Mouse (Mus musculus) kidney, adult 8-10 months (tissue): ENCODE data around the gene Zfp398.
"Not testable (repeated sequence)": the region's sequence is repeated elsewhere in the genome, so short reads cannot be mapped to it uniquely, and the experiment has no call there.

ENCODE experiments used
- DNase-seq, 2 experiments: peaks; one replicate each; pipeline ENCODE4 v3.0.0; 2022

The Zfp398 gene

DNA sequence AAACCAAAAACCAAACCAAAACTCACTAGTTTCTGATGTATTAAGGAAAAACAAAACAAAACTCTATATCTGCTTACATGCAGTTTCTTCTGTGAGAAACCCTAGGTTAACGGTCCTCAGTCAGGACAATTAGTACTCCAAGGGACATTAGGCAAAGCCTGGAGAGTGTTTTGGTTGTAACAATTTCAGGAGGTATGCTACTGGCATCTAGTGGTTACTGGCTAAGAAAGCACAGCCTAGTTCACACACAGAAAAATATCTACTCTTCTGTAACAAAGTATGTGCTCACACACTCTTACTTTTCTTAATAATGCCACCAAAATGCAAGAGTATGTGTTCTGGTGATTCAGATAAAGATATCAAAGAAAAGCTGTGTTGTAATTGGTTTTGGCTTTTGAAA, 6.5 kb upstream of the Zfp398 start:
- DNase-seq = peak in 1 of 2 experiments; percentile 34

DNA sequence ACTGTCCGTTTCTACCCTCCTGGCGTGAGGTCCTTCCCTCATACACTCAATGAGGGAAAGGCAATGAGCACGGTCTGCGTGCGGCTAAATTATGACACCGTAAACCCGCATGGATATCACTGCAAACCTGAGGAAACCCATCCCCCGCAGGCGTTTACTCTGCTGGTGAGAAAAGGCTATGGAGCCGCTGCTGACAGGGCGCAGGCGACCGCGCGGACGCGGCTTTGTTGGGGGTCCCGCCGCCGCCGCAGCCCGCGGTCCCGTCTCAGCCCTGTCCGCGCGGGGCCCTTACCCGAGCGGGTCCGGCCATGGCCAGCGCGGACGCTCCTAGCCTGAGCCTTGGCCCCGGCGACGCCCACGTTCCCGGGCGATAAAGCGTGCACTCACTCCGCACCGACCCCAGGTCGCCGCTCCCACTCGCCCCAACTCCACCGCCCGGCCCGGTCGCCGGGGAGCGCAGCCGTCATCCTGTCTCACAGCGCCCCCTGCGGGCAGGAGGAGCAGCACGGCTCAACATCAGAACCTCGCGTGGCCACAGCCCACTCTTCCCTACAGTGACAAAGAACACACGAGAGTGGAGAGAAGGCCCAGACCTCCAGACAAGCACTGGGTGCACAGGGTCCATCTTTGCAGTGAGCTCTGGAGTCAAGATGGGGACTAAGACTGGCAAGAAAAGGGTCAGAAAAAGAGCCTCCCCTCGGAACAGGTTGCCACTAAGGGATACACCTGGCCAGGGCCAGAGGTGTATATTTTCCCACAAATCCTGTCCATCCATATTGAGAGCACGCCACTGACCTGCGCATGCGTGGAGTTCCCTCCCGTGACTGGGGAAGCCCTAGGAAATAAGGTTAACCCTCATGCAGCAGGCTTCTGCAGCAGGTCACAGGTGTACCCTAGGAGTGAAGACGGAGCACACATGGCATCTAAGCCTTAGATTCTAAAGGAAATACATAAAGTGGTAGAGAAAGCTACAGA, 5.1 kb upstream of the Zfp398 start, which contains the start of gene Zfp786:
TSS of gene Zfp786 (minus strand) at position 764 of the 975 bp plus-strand sequence.
- DNase-seq = peak; percentile 85 to 91

DNA sequence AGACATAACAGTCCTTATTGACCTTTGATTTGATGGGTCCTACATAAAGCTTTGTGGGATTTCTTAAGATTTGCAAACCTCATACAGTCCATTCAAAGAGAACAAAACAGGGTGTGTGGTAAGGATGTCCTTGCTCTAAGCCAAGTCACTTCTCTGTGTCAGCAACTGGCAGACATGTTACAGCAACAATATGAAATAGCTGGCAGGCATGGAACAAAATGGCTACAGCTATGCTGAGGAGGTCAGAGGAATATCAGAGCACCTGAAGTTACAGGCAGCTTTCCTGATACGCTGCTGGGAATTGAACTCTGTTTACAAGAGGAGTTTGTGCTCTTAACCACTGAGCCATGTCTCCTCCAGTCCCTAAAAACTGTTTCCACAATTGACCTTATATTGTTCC, 3.2 kb upstream of the Zfp398 start:
- no peak for DNase-seq

DNA sequence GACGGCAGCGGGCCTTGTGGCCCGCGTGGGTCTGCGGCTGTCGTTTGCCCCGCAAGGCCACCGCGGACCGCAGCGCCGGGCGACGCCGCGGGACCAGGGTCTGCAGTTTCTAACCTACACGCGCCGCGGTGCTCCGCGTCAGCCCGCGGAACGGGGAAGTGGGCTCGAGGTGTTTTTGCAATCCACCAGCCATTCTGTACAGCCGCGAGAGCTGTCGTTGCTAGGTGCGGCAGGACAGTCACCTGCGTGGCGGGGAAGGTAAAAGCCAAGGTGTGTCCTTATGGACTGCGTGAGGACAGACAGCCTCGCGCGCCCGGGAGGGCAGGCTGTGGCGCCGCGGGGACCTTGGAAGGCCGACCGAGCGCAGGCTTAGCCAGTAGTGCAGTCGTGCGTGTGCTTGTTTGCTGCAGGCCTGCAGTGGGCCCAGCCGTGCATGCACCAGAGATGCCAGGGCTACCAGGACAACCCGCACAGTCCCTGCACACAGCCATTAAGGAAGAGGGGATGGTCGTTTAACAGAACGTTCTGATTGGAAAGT, 592 bp downstream of the Zfp398 start:
- DNase-seq = peak; percentile 24 to 50

DNA sequence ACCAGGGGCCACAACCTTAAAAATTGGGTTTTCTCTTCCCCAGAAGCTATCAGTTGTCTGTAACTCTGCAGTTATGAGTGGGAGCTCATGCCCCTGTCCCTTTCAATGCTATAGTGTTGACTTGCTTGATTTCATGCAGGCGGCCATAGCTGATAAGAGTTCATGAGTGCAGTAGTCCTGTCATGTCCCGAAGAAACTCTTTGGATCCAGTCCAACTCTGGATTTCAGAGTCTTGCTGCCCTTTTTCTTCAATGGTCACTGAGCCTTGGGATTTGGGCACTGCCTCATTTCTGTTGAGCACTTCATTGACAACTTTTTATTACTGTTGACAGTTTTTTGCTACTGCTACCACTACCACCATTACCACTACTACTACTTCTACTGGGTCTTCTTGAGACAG, 2.2 kb downstream of the Zfp398 start:
- no peak for DNase-seq

DNA sequence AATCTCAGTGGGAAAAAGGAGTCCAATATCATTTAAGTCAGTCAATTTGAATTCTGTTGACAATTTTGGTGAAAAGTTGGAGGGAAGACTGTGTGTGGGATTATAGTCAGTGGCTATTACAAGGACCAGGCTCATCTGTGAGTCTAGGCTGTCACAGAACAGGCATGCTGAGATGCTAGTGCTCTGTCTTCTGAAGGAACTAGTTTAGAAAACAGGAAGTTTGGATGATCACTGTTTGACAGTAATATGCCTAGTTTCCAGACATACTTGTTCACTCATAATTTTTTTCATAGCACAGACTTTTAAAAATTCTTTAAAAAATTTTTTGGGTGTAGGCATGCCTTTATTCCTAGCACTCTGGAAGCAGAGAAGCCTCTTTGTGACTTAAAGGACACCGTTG, 5.6 kb downstream of the Zfp398 start:
- no peak for DNase-seq

DNA sequence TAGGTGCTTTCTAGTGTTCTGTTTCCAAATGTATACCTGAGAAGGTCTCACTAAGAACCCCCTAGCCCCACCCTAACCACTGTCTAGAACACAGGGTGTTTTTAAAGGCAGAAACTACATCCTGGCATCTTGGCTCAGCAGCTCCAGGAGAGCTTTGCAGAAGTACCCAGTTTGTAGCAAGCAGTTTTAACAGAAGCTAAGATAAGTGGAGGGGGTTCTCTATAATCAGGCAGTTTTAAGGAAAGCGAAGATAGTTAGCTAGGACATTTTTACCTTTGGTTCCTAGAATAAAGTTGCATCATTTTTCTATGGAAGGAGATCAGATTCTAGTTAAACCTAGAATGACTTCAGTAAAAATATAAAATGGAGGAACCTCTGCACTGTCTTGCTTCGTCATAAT, 6.4 kb downstream of the Zfp398 start:
- no peak for DNase-seq

DNA sequence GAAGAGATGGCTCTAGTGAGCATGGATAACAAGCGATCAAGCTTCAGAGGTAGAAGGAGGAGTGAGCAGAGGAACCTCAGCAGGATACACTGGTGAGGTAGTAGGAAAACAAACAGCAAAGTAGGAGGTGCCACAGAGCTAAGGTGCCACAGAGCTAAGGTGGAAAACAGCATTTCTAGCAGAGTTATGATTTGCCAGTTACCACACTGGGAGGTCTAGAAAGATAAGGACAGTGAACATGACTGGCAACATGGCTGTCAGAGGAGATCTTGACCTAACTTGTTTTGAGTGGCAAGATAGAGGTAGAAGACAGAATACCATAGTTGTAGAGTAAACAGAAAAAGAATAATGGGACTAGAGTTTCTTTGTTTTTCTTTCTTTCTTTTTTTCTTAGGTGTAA, 6.9 kb downstream of the Zfp398 start:
- no peak for DNase-seq

DNA sequence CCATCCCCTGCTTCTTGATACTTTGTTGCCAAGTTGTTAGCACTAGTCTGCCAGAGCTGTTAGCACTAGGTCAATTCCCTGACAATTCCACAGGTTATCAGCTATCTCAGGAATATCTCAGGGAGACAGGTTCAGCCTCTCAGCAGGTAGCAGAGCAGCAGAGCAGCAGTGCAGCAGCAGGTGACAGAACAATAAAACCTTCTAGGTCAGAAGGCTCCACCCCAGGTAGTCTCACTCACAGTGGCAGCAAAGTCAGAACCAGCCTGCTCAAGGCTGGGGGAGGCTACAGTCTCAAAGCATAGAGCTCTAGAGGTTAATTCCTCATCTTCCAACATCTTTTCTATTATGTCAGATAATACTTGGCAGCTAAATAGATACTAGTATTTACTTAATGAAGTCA, 10.3 kb downstream of the Zfp398 start:
- no peak for DNase-seq

DNA sequence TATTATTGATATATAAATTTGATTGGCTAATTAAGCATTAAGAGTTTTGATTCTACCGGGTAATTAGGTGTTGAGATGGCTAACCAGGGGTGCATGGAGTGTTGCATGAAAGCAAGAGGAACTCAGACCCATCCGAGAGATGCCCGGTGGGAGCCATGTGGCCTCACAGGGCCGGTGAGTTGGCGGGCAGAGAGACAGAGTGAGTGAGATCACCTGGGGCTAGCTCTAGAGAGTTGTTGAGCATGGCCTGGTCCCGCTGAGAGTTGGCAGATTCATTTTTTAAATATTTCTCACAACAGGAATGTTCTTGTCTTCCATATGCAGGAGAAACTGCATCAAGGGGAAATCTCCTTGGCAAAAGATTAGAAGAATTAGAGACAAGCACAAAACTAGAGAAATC, 21.8 kb downstream of the Zfp398 start:
- DNase-seq = no peak

DNA sequence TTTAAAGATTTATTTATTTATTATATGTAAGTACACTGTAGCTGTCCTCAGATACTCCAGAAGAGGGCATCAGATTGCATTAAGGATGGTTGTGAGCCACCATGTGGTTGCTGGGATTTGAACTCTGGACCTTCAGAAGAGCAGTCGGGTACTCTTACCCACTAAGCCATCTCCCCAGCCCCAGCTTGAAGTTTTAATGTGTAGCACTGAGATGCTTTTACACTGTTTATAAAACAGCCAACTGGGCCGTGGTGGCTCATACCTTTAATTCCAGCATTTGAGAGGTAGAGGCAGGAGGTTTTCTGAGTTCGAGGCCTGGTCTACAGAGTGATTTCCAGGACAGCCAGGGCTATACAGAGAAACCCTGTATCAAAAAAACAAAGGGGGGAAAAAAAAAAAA, 22.3 kb downstream of the Zfp398 start:
- not testable (repeated sequence) for DNase-seq

DNA sequence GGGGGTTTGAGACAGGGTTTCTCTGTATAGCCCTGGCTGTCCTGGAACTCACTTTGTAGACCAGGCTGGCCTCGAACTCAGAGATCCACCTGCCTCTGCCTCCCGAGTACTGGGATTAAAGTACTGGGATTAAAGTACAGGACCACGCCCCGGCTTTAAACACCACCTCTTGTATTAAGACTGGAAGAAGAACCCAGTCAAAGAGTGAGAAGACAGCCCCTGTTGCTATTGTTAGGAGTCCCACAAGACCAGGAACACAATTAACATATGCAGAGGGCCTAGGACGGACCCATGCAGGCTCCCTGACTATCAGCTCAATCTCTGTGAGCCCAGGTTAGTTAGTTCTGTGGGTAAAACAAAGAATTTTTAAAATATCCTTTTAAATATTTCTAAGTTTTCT, 36.8 kb downstream of the Zfp398 start:
- no peak for DNase-seq

DNA sequence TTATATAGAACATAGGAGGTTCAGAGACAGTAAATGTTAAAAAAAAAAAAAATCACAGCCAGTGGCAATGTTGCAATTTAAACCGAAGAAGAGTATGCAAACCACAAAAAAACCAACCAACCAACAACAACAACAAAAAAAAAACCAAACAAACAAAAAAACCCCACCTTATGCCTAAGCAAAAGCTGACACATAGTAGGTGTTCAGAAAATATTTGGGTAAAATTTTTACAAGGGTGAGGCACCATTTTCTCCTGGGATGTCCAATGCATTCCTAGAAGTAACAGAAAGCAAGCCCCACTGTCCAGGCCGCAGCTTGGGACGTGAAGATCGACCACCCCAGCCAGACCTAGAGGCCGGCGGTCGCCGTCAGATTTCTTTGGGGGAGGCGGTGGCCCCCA, 41.6 kb downstream of the Zfp398 start, which contains the start of gene Zfp282:
TSS of gene Zfp282 (plus strand) at position 147 of the 400 bp plus-strand sequence.
- no peak for DNase-seq

DNA sequence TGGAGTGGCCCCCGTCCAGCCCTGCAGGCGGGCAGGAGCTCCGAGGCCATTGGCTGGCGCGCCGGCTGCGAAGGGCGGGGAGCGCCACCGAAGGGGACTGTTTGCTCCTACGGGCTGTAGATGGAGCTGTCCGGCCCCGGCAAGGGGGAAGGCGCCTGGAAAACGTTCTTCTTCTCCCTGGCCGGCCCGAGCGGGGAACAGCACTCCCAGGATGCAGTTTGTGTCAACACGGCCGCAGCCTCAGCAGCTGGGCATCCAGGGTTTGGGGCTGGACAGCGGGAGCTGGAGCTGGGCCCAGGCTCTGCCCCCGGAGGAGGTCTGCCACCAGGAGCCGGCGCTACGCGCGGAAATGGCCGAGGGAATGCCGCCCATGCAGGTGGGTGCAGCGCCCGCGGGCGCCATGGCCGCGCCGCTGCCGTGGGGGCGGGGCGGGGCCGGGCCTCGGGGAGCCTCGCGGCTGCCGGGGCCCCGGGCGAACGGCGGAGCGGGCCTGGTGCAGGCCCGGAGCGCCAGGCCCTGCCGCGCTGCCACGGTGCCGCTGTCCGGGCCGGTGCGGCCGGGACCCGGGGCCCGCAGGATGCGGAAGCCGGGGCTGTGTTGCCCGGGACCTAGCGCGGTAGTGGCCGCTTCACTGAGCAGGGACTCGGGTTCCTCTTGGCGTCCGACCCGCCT, 42.1 kb downstream of the Zfp398 start:
- DNase-seq = peak; percentile 88 to 91

DNA sequence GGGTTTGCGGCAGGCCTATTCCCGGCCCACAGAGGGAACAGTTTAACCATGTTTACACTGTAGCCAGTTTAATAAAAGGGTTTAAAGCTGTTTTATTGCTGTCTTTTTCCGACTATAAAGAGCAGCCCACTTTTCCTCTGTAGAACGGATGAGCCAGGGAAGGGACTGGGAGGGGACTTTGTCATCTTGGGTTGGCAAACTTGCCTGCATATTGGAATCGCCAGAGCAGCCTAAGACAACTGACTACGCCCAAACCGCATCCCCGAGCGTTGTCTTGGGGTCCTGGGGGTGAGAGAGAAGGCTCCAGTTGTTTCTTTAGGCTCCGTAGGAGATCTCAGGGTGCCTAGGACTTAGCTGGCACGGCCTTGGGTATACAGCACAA, 42.7 kb downstream of the Zfp398 start:
- DNase-seq = no peak

DNA sequence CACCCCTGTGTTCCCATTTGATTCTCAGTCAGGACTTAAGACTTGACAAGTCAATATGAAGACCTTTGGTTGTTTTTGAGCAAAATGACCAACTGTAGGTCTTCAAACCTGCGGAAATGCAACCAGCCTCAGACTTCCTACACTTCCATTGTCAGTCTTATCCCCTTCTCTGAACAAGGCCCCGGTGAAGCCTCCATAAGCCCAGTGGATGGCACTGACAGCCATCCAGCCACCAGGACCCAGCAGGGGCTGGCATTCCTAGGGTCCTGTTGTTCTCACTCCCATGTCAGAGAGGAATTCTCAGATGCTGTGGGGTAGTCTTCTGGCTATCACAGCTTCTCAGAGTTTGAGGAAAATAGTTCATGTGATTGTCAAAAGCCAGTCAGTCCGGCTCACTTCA, 43.1 kb downstream of the Zfp398 start:
- no peak for DNase-seq

DNA sequence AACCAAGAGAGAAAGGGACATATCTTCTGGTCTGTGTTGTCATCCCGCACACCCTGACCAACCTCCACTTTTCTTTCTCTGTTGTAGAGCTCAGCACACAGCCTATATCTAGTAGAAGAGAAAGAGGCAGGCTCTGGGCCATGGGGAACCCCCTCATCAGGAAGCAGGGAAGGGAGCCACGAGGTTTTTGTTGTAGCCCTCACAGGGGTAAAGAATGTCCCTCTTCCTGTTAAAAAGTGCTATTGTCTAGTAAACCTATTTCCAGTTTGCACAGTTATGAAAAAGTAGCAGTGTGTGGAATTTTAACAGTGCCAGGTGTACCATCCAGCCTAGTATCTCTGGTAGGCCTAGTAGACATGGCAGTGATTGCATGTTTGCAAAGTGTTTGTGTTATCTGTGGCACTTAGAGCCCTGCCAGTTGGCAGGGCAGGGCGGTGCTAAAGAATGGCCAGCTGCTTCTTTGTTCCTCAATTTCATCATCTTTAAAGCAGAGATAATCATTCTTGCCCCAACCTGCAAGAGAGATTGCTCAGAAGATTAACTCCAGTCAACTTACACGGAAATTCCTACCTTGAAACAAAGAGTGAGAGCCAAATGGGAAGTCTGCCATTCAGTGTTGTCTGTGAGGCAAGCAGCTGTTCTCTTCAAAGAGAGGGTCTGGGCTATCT, 43.7 kb downstream of the Zfp398 start:
- DNase-seq = no peak

DNA sequence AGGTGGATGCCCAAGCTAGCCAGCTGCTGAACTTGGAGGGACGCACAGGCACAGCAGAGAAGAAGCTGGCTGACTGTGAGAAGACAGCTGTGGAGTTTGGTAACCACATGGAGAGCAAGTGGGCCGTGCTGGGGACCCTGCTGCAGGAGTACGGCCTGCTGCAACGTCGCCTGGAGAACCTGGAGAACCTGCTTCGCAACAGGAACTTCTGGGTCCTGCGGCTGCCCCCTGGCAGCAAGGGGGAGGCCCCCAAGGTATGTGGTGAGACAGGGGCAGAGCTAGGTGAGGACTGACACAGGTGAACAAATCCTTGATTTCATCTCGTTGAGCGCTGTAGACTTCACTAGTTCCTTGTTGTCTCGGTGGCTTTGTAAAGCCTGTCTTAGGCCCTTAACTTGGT, 44.7 kb downstream of the Zfp398 start:
- DNase-seq = no peak

DNA sequence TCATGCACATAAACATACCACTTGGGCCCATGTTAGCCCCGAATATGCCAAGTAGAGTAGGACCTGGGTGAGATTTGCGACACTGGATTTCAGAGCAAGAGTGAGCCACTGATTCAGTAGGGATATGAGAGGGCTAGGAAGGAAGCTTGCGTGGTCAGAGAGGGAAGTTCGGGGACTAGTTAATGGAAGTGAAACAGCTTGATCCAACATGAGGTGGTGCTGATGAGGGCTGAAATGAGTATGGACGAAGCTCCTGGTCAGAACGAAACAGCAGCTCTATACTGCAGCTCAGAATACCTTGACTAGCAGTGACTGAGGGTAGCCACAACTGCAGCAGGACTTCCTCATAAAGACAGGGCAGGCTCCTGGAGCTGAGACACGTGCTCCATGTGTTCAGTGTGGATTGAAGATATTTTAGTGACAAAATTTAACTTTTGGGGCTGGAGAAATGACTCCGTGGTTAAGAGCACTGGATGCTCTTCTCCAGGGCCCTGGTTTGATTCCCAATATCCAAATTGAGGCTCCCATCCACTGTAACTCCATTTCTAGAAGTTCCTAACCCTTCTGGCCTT, 53.4 kb downstream of the Zfp398 start:
- no peak for DNase-seq

DNA sequence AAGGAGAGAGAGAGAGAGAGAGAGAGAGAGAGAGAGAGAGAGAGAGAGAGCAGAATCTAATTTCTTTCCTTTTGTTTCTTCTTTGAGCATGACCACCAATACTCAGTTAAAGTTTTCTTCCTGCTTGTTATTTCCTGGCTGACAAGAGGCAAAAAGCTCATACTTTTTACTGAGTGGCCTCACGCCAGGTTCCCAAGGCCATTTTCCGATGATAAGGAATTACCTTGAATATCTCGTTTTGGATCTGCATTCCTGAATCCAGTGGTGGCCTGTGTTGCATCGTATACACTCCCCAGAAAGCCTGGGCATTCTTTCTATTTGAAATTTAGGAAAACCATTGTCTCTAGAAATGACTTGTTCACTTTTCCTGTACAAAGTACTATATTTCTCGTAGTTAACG, 64.0 kb downstream of the Zfp398 start:
- no peak for DNase-seq

DNA sequence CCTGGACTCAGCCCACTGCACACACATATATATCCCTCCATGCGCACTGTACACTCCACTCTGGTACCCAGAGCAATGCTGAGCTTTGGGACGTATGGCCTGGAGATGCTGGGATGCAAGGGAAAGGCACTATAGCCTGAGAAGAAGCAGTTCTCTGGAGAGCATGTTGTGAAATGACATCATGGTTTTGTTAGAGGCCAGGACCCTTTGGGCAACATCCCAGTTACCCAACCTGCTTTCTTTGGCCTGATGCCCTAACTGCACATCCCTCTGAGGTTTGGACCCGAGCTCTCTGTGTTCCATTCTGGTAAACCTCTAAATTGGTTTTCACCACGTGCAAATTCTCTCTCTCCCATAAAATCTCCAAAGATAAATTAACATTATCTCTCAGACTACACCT, 68.1 kb downstream of the Zfp398 start:
- no peak for DNase-seq

DNA sequence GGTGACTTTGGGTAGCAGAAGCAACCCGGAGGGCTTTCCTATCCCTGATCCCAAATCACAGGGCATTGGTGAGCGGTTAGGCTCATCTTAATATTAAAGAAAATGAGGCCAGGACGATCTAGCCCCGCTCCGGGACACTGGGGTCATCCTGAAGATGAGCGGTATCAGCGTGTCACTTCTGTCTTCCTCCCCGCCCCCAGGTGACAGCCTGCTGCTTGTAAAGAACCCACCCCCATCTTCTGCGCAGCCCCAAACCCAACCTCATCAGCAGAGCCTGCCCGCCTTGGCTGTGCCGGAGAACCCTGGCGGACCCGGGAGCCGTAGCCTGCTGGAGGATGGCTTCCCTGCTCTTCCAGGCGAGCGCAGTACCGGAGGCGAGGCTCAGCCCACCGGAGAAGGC, 68.9 kb downstream of the Zfp398 start:
- DNase-seq = no peak
